Mouse (Mus musculus) C2C12 (cell line): ENCODE results near the gene Arid3b.

ENCODE experiments used
- CTCF ChIP-seq: IDR thresholded peaks from one replicate; pipeline ENCODE4 v1.5.1; 2011; ENCODE audit not compliant: control insufficient read depth, insufficient read depth, insufficient read length
- FOSL1 ChIP-seq: IDR thresholded peaks from one replicate; pipeline ENCODE4 v1.8.0; 2011; ENCODE audit warnings: mild to moderate bottlenecking, low read length; ENCODE audit not compliant: poor library complexity, insufficient read depth, severe bottlenecking
- MAX ChIP-seq: IDR thresholded peaks from one replicate; pipeline ENCODE4 v1.6.1; 2011; ENCODE audit warnings: mild to moderate bottlenecking, control low read depth
- MYOD1 ChIP-seq: IDR thresholded peaks from one replicate; pipeline ENCODE4 v1.6.1; 2011; ENCODE audit warnings: low read depth; ENCODE audit not compliant: control insufficient read depth, insufficient read length
- MYOG ChIP-seq: IDR thresholded peaks from one replicate; pipeline ENCODE4 v1.6.1; 2011; ENCODE audit not compliant: control insufficient read depth, insufficient read length; ENCODE audit errors: extremely low read depth
- USF1 ChIP-seq: IDR thresholded peaks from one replicate; pipeline ENCODE4 v1.6.1; 2011; ENCODE audit warnings: low read depth, mild to moderate bottlenecking, control low read depth, moderate library complexity

DNA sequence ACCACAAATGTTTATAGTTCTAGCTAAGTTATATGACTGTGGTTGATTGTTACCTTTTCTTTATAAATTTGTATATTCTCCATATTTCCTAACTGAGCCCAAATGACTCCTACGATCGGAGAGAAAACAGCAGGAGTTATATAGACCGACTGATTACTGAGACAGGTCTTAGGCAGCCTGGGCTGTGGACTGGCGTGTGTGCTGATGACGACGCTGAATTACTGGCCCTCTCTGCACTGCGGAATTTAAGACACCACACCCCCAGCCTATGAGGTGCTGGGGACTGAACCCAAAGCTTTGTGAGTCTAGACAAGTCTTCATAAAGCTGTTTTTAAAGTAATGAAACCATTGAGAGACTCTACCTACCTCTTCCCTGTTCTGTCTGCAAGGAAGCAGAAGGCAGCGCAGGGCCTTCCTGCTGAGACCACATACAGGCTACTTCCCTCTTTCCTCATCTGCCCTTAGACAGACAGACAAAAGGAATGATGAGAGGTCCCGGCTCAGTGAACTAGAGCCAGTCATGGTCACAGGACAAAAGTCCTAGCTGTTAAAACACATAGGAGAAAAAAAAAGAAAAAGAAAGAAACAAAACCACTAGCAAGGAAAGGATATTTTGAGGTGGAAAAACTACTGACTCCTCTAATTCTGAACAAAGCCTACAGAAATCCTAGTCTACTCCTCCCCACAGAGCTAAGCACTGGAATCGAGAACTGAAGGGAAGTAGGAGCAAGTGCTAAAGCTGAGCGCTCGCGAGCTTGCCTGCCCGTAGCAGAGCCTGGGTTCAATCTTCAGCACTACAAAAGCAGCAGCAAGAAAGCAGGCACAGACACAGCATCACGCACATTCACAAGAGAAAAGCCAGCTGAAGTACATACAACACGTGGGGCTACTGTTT is 16.2 kb downstream of the Arid3b start:
- no peak for TF ChIP-seq CTCF
- TF ChIP-seq MYOG, result no peak
- no peak for TF ChIP-seq USF1
- no peak for TF ChIP-seq MAX
- no peak for TF ChIP-seq FOSL1
- no peak for TF ChIP-seq MYOD1
